Mouse (Mus musculus): ENCODE measurements around the gene Lamb1.

DNA sequence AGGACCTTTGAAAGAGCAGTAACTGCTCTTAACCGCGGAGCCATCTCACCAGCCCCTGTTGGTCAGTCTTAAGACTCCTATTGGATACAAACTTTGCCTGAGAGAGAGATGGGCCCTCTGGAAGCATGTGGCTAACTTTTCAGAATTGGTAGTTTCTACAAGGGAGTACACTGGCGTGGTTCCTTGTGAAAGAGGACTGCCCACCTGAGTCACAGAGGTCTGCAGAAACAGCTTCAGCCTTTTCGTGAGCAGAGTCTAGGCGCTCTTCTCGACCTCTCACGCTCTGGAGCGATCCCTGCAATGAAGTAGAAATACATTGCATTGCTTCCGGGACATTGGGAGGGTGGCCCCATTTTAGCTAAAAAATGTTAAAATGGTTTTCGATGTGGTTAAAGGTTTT, 5.3 kb downstream of the Lamb1 start:
- no peak for TF ChIP-seq CTCF (IDR thresholded peaks at IDR 0.05; ENCODE audit: borderline replicate concordance, control insufficient read depth, extremely low read depth, insufficient read depth, low read length, poor library complexity)
- TF ChIP-seq POLR2A (IDR thresholded peaks at IDR 0.05; ENCODE audit: control insufficient read depth, extremely low read depth, insufficient read depth, low read length, poor library complexity), result no peak

Data from thymus, adult 2 months (tissue).